18 mouse cellular contexts compared by ENCODE assay signal in genomic region chr6:88146576-88146975, GRCm38 (mm10). TPM values are rescaled to one million over a fixed set of nuclear protein-coding genes. Genes with fewer than 3 reads are reported as not detected.
DNase-seq lines count a peak whose midpoint lies in the region; ATAC-seq lines count a peak whose summit lies in the region.
"Had no signal": no experiment of that assay in that cellular context is flagged by ENCODE, and none has a peak within 500 bp of the region (broad histone marks: within the 10 kb centered on the region; RNA-seq: fewer than 3 reads in every experiment).

No protein-coding gene starts in this region.

- DNase-seq in heart, adult 11 months: peak; percentile 94
- no peak for DNase-seq in heart, embryonic 10.5 days (ENCODE audit: low spot score)
- DNase-seq in kidney, postnatal 14 days: peak; percentile 34
- peak; percentile 65 for DNase-seq in lung, postnatal 25 days (ENCODE audit: low spot score)
- DNase-seq in thymus, postnatal 25 days: no peak
- DNase-seq: B cell, adult 2 months; cerebellum, adult 8-10 months; layer of hippocampus, adult 9-11 months; right cerebral cortex, postnatal 4 days had no signal

- H3K4me1 ChIP-seq in heart, embryonic 10.5 days: peaks cover 11% of the 10 kb centered on the region
- peaks cover 20% of the 10 kb centered on the region; the same call in 1 of the 2 replicates for H3K4me1 ChIP-seq in kidney, embryonic 15.5 days
- peaks cover 17% of the 10 kb centered on the region for H3K4me1 ChIP-seq in limb, embryonic 13.5 days
- peaks cover 3% of the 10 kb centered on the region; the same call in 1 of the 2 replicates for H3K4me1 ChIP-seq in forebrain, embryonic 16.5 days (replicated peaks; ENCODE audit: control insufficient read depth, insufficient read depth, low read length)

- no peak overlapping the region for H3K4me3 ChIP-seq in heart, embryonic 10.5 days
- H3K4me3 ChIP-seq in kidney, embryonic 15.5 days (replicated peaks): no peak overlapping the region
- H3K4me3 ChIP-seq in limb, embryonic 13.5 days: no peak overlapping the region
- H3K4me3 ChIP-seq in forebrain, embryonic 16.5 days (replicated peaks; ENCODE audit: low read length): no peak overlapping the region
- H3K4me3 ChIP-seq: hindbrain, embryonic 13.5 days; midbrain, embryonic 10.5 days had no signal

- no peak overlapping the region for H3K9ac ChIP-seq in kidney, embryonic 15.5 days
- H3K9ac ChIP-seq in limb, embryonic 13.5 days: no peak overlapping the region
- H3K9ac ChIP-seq in forebrain, embryonic 16.5 days (replicated peaks; ENCODE audit: low read depth, low read length): no peak overlapping the region
- H3K9ac ChIP-seq: hindbrain, embryonic 13.5 days; liver, embryonic 14.5 days had no signal

- peaks cover 13% of the 10 kb centered on the region; the same call in 1 of the 2 replicates for H3K27me3 ChIP-seq in heart, embryonic 10.5 days (ENCODE audit: insufficient read depth, poor library complexity, severe bottlenecking)
- no peaks in the 10 kb centered on the region for H3K27me3 ChIP-seq in kidney, embryonic 15.5 days
- H3K27me3 ChIP-seq in limb, embryonic 13.5 days: no peaks in the 10 kb centered on the region
- H3K27me3 ChIP-seq in forebrain, embryonic 16.5 days (replicated peaks; ENCODE audit: control insufficient read depth, insufficient read depth, low read length): no peaks in the 10 kb centered on the region
- H3K27me3 ChIP-seq: hindbrain, embryonic 13.5 days had no signal

- no peak for ATAC-seq in kidney, embryonic 15.5 days (replicated peaks; ENCODE audit: low FRiP score)
- no peak for ATAC-seq in limb, embryonic 13.5 days (ENCODE audit: low FRiP score, low read depth)
- no peak for ATAC-seq in forebrain, embryonic 16.5 days
- ATAC-seq: inflammation-experienced regulatory T-cells, adult 6 months had no signal

- no peaks in the 10 kb centered on the region for H3K9me3 ChIP-seq in heart, embryonic 10.5 days
- H3K9me3 ChIP-seq in kidney, embryonic 15.5 days (replicated peaks): no peaks in the 10 kb centered on the region
- H3K9me3 ChIP-seq in limb, embryonic 13.5 days: no peaks in the 10 kb centered on the region; the same call in none of the 2 replicates
- H3K9me3 ChIP-seq in forebrain, embryonic 16.5 days (ENCODE audit: control insufficient read depth, low read length): no peaks in the 10 kb centered on the region
- H3K9me3 ChIP-seq: hindbrain, embryonic 13.5 days; midbrain, embryonic 10.5 days had no signal

- H3K4me2 ChIP-seq in kidney, embryonic 15.5 days: no peak overlapping the region
- no peak overlapping the region for H3K4me2 ChIP-seq in limb, embryonic 13.5 days (replicated peaks)
- H3K4me2 ChIP-seq in forebrain, embryonic 16.5 days (ENCODE audit: low read length): no peak overlapping the region
- H3K4me2 ChIP-seq: hindbrain, embryonic 13.5 days had no signal

- no peak overlapping the region for H3K27ac ChIP-seq in heart, embryonic 10.5 days
- no peak overlapping the region for H3K27ac ChIP-seq in kidney, embryonic 15.5 days
- peak overlapping the region; percentile 39; the same call in 1 of the 2 replicates for H3K27ac ChIP-seq in limb, embryonic 13.5 days
- H3K27ac ChIP-seq in forebrain, embryonic 16.5 days (ENCODE audit: low read length): no peak overlapping the region
- H3K27ac ChIP-seq: hindbrain, embryonic 13.5 days; liver, embryonic 14.5 days; macrophage; midbrain, embryonic 10.5 days; stomach, postnatal 0 days had no signal

- H3K36me3 ChIP-seq in heart, embryonic 10.5 days: no peaks in the 10 kb centered on the region
- H3K36me3 ChIP-seq in kidney, embryonic 15.5 days: no peaks in the 10 kb centered on the region
- H3K36me3 ChIP-seq in limb, embryonic 13.5 days: no peaks in the 10 kb centered on the region
- no peaks in the 10 kb centered on the region for H3K36me3 ChIP-seq in forebrain, embryonic 16.5 days (ENCODE audit: control insufficient read depth, insufficient read depth)
- H3K36me3 ChIP-seq: hindbrain, embryonic 13.5 days; midbrain, embryonic 10.5 days had no signal

- 71% methylated on average over 8 of the region's 8 CpGs for WGBS in heart, embryonic 10.5 days
- WGBS in kidney, embryonic 15.5 days: 69% methylated on average over 8 of the region's 8 CpGs
- WGBS in limb, embryonic 13.5 days: 73% methylated on average over 8 of the region's 8 CpGs
- 79% methylated on average over 8 of the region's 8 CpGs for WGBS in forebrain, embryonic 16.5 days

RNA-seq across cellular contexts. Expression of gene Gata2, which starts 47.1 kb away (rescaled TPM):
- 24.5 and 24.8 TPM in 2 replicates for polyA plus RNA-seq in heart, embryonic 10.5 days (2016; fragmentation: Nextera tagmentation; extraction: Ambion mirVana)
- polyA plus RNA-seq in kidney, embryonic 15.5 days (2015; fragmentation: Nextera tagmentation; extraction: Ambion mirVana): 42.1 and 59.5 TPM in 2 replicates
- 11.9 and 12.0 TPM in 2 replicates for polyA plus RNA-seq in limb, embryonic 13.5 days (2015; fragmentation: Nextera tagmentation; extraction: Ambion mirVana)
- 1.8 TPM in 2 replicates for polyA plus RNA-seq in forebrain, embryonic 16.5 days (2015; fragmentation: Nextera tagmentation; extraction: Ambion mirVana)
- polyA plus RNA-seq: inflammation-experienced regulatory T-cells, adult 6 months had no signal

Comparison
In these comparisons a context has a peak if more than half of its experiments do, and no peak if none do; other contexts are left out.
1. DNase-seq: peak in heart, adult 11 months (single experiment), kidney, postnatal 14 days (single experiment) and lung, postnatal 25 days (single experiment); none in heart, embryonic 10.5 days (single experiment) and thymus, postnatal 25 days (single experiment).